Mouse (Mus musculus) neural tube, embryonic 14.5 days (tissue): ENCODE results near the gene Slc13a3. TPM values are rescaled to one million over a fixed set of nuclear protein-coding genes. Genes with fewer than 3 reads are reported as not detected.

Experiments
- ATAC-seq: fragments of 200-750 bp; cut with Nextera tagmentation; 2 replicates; pipeline ENCODE4 v1.8.0; 2017; ENCODE audit warnings: low read depth, mild to moderate bottlenecking, moderate TSS enrichment, moderate library complexity
- H3K27ac ChIP-seq: fragments of 300-500 bp; sonication (generic); 2 replicates; pipeline ENCODE4 v1.5.1; 2014; ENCODE audit warnings: low read depth, mild to moderate bottlenecking, control low read depth, low read length, moderate library complexity, mixed read lengths
- H3K27me3 ChIP-seq: fragments of 300-500 bp; sonication (generic); 2 replicates; pipeline ENCODE4 v1.6.1; 2014; ENCODE audit warnings: low read length; ENCODE audit not compliant: control insufficient read depth, insufficient read depth
- H3K36me3 ChIP-seq: fragments of 300-500 bp; sonication (generic); 2 replicates; pipeline ENCODE4 v1.6.1; 2014; ENCODE audit warnings: low read length, mixed read lengths; ENCODE audit not compliant: control insufficient read depth, insufficient read depth
- H3K4me1 ChIP-seq: fragments of 300-500 bp; sonication (generic); 2 replicates; pipeline ENCODE4 v1.6.1; 2014; ENCODE audit warnings: low read length; ENCODE audit not compliant: control insufficient read depth, insufficient read depth
- H3K4me2 ChIP-seq: fragments of 300-500 bp; sonication (generic); 2 replicates; pipeline ENCODE4 v1.6.1; 2014; ENCODE audit warnings: mild to moderate bottlenecking, low read depth, low read length, control low read depth
- H3K4me3 ChIP-seq: fragments of 300-500 bp; sonication (generic); 2 replicates; pipeline ENCODE4 v1.5.1; 2014; ENCODE audit warnings: low read depth, low read length, control low read depth, mixed read lengths
- H3K9ac ChIP-seq: fragments of 300-500 bp; sonication (generic); replicated peaks from 2 replicates; pipeline ENCODE4 v1.6.1; 2014; ENCODE audit warnings: low read depth, mild to moderate bottlenecking, control low read depth, low read length, mixed read lengths
- H3K9me3 ChIP-seq: fragments of 300-500 bp; sonication (generic); 2 replicates; pipeline ENCODE4 v1.6.1; 2016; ENCODE audit warnings: low read length; ENCODE audit not compliant: control insufficient read depth
- WGBS: fragments of 180-500 bp; shearing (Covaris S2); extraction: QIAGEN DNeasy Blood & Tissue Kit; methylation state at CpG from one replicate; pipeline ENCODE4 v1.1.7; 2014; 5-methylcytosine and 5-hydroxymethylcytosine counted together
- polyA plus RNA-seq: library from polyadenylated mRNA; unstranded; fragments of >200 nt; fragmentation: Nextera tagmentation; extraction: Ambion mirVana; gene quantifications from 2 replicates; pipeline ENCODE4 v1.2.1, GENCODE M21; 2014

Slc13a3 gene
- polyA plus RNA-seq, 1 experiment from 2014 or later, result 1.3 TPM

DNA sequence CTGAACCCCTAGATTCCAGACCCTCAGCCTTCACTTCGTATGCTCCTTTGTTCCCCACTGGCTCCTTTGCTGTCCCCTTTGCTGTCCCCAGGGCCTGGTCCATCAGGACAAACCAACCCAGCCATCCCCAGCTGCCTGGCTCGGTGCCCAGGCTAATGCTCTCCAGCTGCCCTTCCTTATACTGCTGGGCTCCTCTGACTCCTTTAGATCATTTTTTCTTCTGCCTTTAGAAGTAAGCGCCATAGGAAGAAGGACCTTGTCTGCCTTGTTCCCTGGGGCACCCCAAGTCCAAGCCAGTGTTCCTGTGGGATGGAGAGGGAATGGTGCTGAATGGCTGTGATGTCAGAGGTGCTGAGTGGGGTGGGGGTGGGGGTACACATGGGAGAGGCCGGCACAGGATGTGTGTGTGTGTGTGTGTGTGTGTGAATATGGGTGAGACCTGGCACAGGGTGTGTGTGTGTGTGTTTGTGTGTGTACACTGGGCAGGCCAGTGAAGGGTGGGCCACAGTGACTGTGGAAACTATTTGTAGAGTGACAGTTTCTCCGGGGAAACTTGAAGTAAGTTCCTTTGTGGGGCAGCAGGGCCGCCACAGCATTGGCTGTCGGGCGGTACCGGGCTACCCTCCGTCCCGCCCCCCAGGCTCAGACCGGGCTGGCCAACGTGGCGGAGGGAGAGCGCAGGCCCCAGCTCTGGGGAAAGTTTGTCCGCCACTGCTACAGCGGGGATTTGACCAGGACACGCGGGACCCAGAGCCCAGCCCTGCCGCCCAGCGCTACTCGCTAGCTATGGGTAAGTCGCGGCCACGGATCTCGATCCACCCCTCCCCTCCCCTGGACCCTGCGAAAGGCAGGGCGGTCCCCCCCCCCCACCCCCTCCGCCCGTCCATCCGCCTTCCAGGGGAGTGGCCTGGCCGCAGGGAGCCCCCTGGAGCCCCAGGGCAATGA, 30.5 kb upstream of the Slc13a3 start, which contains the start of gene Slc2a10:
Slc2a10 (plus strand) TSS at position 529 of the 945 bp plus-strand sequence.
- H3K9me3 ChIP-seq, result no peaks in the 10 kb centered on the region
- H3K27ac ChIP-seq, result peak within 1 kb of the TSS; percentile 52; the same call in 1 of the 2 replicates
- H3K4me2 ChIP-seq, result peak within 1 kb of the TSS; percentile 42
- peak within 1 kb of the TSS; percentile 16 for H3K4me3 ChIP-seq
- peak within 1 kb of the TSS; percentile 50 for H3K9ac ChIP-seq
- peaks cover 11% of the 10 kb centered on the region; the same call in 1 of the 2 replicates for H3K4me1 ChIP-seq
- 5% methylated on average over 22 of the region's 32 CpGs for WGBS
- peak; percentile 63; the same call in 1 of the 2 replicates for ATAC-seq
- no peaks in the 10 kb centered on the region for H3K36me3 ChIP-seq
- no peaks in the 10 kb centered on the region for H3K27me3 ChIP-seq

DNA sequence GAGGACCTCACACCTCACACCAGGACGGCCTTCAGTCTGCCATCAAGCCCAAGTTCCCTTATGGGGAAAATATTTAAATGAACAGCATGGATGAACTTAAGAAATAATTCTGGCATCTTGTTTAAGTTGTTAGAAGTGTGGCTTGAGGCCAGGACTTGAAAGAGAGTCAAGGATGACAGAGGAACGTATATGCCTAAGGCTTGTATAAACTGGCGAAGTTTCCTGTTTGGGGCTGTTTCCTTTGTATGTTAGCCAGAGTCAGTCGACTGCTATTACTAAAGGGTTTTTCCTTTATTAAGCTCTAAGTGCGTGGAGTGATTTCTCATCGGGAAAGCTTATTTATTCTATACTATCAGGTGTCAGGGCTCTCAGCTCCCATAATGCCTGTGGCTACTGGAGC, 25.8 kb upstream of the Slc13a3 start:
- ATAC-seq, result no peak
- H3K4me2 ChIP-seq, result no peak overlapping the region
- peaks cover 11% of the 10 kb centered on the region for H3K4me1 ChIP-seq
- H3K9ac ChIP-seq, result no peak overlapping the region
- WGBS, result 75% methylated on average over 6 of the region's 6 CpGs
- no peaks in the 10 kb centered on the region for H3K36me3 ChIP-seq
- H3K27ac ChIP-seq, result no peak overlapping the region
- H3K9me3 ChIP-seq, result no peaks in the 10 kb centered on the region
- no peaks in the 10 kb centered on the region for H3K27me3 ChIP-seq
- no peak overlapping the region for H3K4me3 ChIP-seq

DNA sequence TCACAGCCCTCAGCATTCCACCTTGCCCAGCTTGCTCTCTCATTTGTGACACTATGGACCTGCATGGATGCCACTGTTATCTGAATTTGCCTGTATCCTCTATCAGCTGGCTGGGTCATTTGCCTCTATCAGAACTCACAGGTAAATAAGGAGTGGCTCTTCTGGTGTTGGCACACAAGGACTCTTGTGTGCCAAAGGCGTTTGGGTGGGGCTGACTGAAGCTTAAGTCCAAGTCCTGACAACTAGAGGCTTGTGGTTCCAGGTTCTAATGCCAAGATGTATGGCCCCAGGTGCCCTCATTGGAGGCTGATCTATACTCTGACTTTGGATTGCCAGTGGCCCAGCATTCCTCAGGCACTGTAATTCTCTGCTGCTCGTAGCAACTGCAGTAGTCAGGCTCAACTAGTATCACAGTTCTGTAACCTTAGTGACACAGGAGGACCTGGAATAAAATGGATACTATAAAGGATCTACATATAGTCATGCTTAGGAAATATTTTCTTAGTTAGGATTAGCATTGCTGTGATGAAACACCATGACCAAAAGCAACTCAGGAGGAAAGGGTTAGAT, 24.8 kb upstream of the Slc13a3 start:
- Histone ChIP-seq H3K27ac (no peak overlapping the region), H3K9me3 (no peaks in the 10 kb centered on the region), H3K4me3 (no peak overlapping the region), H3K27me3 (no peaks in the 10 kb centered on the region), H3K4me1 (peaks cover 9% of the 10 kb centered on the region), H3K9ac (no peak overlapping the region), H3K4me2 (no peak overlapping the region), H3K36me3 (no peaks in the 10 kb centered on the region)
- ATAC-seq, result no peak
- 77% methylated on average over 2 of the region's 2 CpGs for WGBS

DNA sequence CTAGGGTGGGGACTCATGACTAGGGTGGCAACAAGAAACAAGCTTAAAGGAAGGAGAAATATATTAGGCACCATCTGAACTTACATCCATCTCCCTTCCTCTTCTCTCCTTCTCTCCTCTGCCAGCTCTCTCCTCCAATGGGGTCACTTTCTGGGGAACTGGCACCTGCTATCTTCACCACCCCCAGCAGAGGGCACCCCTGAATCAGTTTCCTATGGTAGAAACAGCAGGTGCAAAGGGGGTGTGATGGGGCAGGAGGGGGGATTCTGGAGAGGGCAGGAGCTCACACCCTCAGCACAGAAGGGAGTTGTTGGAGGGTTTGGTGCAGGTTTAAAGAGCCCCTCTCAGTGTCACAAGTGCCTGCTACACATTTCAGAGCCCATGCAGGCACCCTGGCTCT, 23.2 kb upstream of the Slc13a3 start:
- Histone ChIP-seq H3K36me3 (no peaks in the 10 kb centered on the region), H3K27ac (no peak overlapping the region), H3K4me2 (no peak overlapping the region), H3K4me3 (no peak overlapping the region), H3K4me1 (peaks cover 14% of the 10 kb centered on the region), H3K27me3 (no peaks in the 10 kb centered on the region), H3K9me3 (no peaks in the 10 kb centered on the region), H3K9ac (no peak overlapping the region)
- ATAC-seq, result no peak

DNA sequence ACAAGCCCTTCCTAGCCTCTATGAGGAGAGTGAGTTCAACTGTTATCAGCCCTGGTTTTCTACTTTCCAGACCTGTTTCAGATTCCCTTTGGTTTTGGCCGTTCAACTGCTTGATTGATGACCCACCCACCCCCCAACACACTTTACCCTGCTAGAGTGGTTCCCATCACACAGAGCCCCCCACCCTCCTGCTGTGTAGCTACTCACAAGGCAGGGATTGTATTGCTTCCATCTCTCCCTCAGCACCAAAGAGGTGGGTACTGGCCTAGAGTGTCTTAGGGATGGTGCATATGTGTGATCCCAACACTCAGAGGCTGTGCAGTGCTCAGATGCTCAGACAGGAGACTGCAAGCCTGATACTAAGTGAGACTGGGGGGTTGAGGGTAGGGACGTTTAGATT, 21.5 kb upstream of the Slc13a3 start:
- Histone ChIP-seq H3K4me1 (peaks cover 14% of the 10 kb centered on the region), H3K27ac (peak overlapping the region; percentile 73), H3K27me3 (no peaks in the 10 kb centered on the region), H3K4me3 (no peak overlapping the region), H3K36me3 (peaks cover 9% of the 10 kb centered on the region; the same call in 1 of the 2 replicates), H3K9me3 (no peaks in the 10 kb centered on the region), H3K4me2 (no peak overlapping the region), H3K9ac (no peak overlapping the region)
- 37% methylated on average over 2 of the region's 2 CpGs for WGBS
- ATAC-seq, result no peak

DNA sequence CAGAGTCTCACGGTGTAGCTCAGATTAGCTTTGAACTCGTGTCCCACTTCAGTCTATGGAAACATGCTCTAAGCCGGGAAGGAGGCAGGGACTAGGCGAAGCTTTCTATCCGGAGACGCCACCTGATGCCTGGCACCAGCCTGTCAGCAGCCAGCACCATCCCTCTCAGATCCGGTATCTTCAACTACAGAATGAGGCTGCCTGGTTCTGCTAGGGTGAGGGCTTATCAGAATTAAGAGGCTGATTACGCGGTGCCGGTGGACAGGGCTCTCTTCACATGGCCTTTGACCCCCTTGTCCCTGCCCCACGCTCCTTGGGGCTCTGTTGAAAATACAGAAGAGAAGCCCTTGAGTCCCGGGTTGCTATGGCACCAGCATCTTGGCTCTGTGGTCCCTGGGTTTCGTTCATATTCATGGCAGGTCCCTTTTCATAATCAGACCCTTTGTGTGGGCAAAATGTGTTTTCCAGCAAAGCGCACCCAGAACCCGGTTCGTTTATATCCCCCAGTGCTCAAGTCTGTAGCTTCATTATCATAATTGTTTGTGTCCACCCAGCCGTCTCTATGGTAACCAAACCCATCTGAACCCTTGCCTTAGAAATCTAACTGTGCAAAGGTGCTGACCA, 20.7 kb upstream of the Slc13a3 start:
- Histone ChIP-seq H3K27me3 (no peaks in the 10 kb centered on the region), H3K4me1 (peaks cover 14% of the 10 kb centered on the region), H3K9me3 (no peaks in the 10 kb centered on the region), H3K4me2 (peak overlapping the region; percentile 71), H3K36me3 (peaks cover 17% of the 10 kb centered on the region), H3K4me3 (peak overlapping the region; percentile 67), H3K27ac (peak overlapping the region; percentile 73), H3K9ac (peak overlapping the region; percentile 71)
- WGBS, result 8% methylated on average over 17 of the region's 17 CpGs
- peak; percentile 35 for ATAC-seq

DNA sequence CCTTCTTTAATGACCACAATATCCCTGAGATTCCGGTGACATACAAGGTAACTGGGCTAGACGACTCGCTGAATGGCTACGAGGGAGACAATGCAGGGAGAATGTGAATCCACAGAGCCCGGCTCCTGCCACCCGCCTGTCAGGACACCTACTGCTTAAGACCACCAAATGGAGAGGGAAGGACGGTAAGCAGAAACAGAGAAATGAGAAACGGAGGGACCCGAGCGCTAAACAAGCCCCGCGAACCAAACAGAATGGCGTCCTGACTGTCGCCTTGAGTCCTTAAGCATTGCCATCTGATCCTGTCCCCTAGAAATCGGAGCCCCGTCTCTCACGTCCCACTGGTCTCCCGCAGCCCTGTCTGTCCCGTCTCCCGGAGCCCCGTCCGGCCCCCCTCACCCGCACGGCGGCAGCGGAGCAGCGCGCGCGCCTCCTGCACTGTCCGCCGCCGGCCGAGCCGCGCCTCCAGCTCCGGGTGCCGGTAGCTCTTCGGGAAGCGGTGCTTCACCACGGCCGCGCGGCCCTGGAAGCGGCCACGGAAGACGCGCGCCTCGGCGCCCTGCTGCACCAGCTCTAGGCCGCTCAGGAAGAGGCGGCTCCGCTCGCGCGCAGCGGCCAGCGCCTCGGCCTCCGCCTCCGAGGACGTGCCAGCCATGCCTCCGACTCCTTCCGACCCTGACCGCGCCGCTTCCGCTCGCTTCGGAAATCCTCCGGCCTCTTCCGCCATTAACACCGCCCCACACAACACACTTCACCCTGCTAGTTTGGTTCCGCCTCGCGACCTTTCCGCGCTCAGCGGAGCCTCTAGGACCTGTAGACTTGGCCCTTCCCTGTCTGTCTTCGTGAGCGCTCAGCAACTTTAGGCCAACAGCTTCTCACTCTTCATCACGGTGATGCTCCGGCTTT, 19.9 kb upstream of the Slc13a3 start, which contains the start of gene Trp53rka:
Trp53rka (minus strand) TSS at position 677 of the 906 bp plus-strand sequence.
- H3K36me3 ChIP-seq, result peaks cover 23% of the 10 kb centered on the region
- no peaks in the 10 kb centered on the region for H3K27me3 ChIP-seq
- WGBS, result under 1% methylated on average over 76 of the region's 84 CpGs
- H3K9ac ChIP-seq, result peak within 1 kb of the TSS; percentile 71
- peak within 1 kb of the TSS; percentile 67 for H3K4me3 ChIP-seq
- H3K4me2 ChIP-seq, result peak within 1 kb of the TSS; percentile 71
- peak within 1 kb of the TSS; percentile 73 for H3K27ac ChIP-seq
- no peaks in the 10 kb centered on the region for H3K9me3 ChIP-seq
- ATAC-seq, result peak; percentile 91
- peaks cover 14% of the 10 kb centered on the region for H3K4me1 ChIP-seq

DNA sequence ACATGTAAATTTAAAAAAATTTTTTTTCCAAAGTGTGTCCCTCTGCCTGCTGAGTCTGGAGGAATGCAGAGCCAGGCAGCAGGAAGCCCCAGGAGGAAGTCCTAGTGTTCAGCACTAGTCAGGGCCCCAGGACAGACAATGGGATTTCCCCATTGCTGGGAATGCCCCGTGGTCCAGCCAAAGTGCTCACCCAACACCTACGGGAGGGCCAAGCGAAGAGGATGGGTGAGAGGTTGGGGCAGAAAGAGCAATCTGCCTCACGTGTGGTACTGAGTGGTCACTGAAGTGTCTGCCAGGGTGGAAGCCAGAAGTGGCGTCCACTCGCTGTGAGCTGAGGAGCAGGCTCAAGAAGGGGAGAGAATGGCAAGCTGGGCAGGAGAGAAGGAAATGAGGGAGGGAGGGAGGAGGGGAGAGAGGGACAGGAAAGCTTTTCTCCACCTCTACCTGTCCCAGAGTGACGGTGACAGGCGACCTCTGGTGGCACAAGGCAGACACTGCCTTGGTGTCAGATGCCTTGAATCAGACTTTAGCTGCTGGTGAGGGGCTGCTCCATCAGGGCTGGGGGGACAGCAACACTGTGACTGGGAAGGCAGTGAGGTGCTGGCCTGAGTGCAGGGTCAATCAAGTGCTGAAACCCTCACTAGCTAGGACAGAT, 14.0 kb upstream of the Slc13a3 start:
- ATAC-seq, result peak; percentile 77
- Histone ChIP-seq H3K4me1 (peaks cover 8% of the 10 kb centered on the region; the same call in 1 of the 2 replicates), H3K4me3 (no peak overlapping the region), H3K4me2 (no peak overlapping the region), H3K9me3 (no peaks in the 10 kb centered on the region), H3K9ac (no peak overlapping the region), H3K27ac (no peak overlapping the region), H3K27me3 (no peaks in the 10 kb centered on the region), H3K36me3 (peaks cover 23% of the 10 kb centered on the region)
- 32% methylated on average over 8 of the region's 8 CpGs for WGBS
